Mouse (Mus musculus): ENCODE results near the gene Adam26a. TPM values are rescaled to one million over a fixed set of nuclear protein-coding genes. Genes with fewer than 3 reads are reported as not detected.
"Not testable (repeated sequence)": the region's sequence is repeated elsewhere in the genome, so short reads cannot be mapped to it uniquely, and the experiment has no call there.

The Adam26a gene
- not detected in 2 replicates for polyA plus RNA-seq (2012; rRNA removed)

DNA sequence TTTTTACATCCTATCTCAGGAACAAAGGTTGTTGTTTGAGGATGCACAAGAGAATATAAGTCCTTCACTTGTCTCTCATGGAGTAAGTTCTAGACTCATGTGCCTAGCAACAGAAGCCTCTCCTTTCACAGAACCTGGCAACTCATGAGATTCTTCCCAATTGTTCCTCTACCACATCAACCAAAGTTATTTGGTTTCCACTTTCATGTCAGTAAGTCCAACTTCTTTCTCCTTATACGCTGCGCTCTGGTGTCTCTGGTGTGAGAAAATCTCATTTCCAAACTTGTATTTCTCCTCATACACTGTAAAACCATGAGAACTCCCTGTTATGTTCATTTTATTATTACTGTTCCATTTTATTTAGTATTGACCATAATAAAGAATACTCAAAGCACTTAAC is at the start of gene Adam26a:
TSS of gene Adam26a (minus strand) at position 101 of the 400 bp plus-strand sequence.
- DNase-seq (ENCODE audit: low read depth), result not testable (repeated sequence)

DNA sequence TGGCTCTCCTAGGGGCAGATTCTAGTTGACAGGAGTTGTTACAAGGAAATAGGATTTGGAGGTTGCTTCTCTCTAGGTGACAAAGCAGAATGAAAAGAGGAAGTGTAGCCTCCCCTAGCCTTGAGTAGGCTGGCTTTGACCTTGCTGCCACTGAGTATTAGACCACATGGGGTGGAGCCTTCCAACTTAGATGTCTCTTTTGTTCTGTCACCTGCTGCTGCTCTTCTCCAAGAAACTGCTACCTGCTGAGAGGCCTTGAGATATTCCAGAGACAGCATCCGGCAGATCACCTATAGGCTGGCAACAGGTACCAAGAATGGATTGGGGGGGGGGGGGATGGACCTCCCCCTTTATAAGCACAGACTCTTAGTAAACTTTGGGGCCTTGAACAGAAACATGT is 39.5 kb upstream of the Adam26a start:
- no peak for TF ChIP-seq CTCF (IDR thresholded peaks at IDR 0.05; ENCODE audit: borderline replicate concordance, extremely low read depth, insufficient read depth, insufficient read length)
- no peak for TF ChIP-seq POLR2A (IDR thresholded peaks at IDR 0.05; ENCODE audit: borderline replicate concordance, extremely low read depth, insufficient read depth, insufficient read length, poor library complexity, severe bottlenecking)
- no peak for DNase-seq (ENCODE audit: low read depth)

DNA sequence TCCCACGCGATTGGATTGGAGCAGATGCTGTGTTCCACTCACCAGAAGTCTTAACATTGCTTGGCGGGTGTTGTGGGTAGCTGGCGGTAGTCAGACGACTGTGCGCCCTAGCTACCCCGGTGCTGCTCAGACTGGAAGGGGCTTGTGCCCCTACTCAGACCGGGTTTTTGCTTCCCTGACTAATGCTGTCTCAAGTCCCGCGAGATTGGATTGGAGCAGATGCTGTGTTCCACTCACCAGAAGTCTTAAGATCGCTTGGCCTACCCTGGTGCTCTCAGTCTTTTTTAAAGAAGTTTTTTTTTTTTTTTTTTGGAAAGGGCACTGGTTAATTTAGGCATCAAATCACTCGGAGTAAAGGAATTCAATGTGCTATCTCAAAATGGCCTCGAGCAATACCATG is 27.1 kb upstream of the Adam26a start:
- DNase-seq (ENCODE audit: low read depth), result not testable (repeated sequence)

DNA sequence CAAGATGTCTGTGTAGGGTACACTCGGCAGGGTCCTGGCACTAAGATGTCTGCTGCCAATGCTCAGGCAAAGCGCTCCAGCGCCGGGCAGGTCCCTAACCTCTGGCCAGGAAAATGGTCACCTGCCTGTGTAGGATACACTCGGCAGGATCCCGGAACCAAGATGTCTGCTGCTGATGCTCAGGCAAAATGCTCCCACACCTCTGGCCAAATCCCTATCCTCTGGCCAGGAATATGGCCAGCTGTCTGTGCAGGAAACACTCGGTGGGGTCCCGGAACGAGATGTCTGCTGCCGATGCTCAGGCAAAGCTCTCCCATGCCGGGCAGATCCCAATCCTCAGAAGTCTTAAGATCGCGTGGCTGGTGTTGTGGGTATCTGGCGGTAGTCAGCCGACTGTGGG is 26.7 kb upstream of the Adam26a start:
- not testable (repeated sequence) for DNase-seq (ENCODE audit: low read depth)

DNA sequence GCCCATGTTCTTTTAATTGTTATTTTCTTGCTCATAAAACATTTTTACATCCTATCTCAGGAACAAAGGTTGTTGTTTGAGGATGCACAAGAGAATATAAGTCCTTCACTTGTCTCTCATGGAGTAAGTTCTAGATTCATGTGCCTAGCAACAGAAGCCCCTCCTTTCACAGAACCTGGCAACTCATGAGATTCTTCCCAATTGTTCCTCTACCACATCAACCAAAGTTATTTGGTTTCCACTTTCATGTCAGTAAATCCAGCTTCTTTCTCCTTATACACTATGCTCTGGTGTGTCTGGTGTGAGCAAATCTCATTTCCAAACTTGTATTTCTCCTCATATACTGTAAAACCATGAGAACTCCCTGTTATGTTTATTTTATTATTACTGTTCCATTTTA is 48.5 kb downstream of the Adam26a start, which contains the start of gene Adam26b:
TSS of gene Adam26b (minus strand) at position 101 of the 400 bp plus-strand sequence.
- DNase-seq (ENCODE audit: low read depth), result not testable (repeated sequence)

Other genes starting within 250 kb of the Adam26a start
- gene Adam26b, start 48.6 kb downstream of the Adam26a start, polyA plus RNA-seq (2012; rRNA removed), result not detected in 2 replicates
- not detected in 2 replicates for gene Gm5346, start 50.6 kb upstream of the Adam26a start, polyA plus RNA-seq (2012; rRNA removed)
- 0.03 TPM in 1 of 2 replicates, not detected in the other for gene Adam34, start 133.3 kb upstream of the Adam26a start, polyA plus RNA-seq (2012; rRNA removed)